Mouse (Mus musculus) midbrain, embryonic 14.5 days (tissue): ENCODE results near the gene Gm11213. TPM values are rescaled to one million over a fixed set of nuclear protein-coding genes. Genes with fewer than 3 reads are reported as not detected.

Source experiments
- ATAC-seq: fragments of 200-750 bp; cut with Nextera tagmentation; 2 replicates; pipeline ENCODE4 v1.8.0; 2017; ENCODE audit warnings: moderate number of reproducible peaks, moderate library complexity; ENCODE audit not compliant: low FRiP score, low TSS enrichment
- DNase-seq: peaks from one replicate; pipeline ENCODE4 v3.0.0-alpha.2; 2015
- H3K27ac ChIP-seq: fragments of 300-500 bp; sonication (generic); replicated peaks from 2 replicates; pipeline ENCODE4 v1.5.1; 2014; ENCODE audit warnings: mild to moderate bottlenecking, low read depth, low read length, moderate library complexity
- H3K27me3 ChIP-seq: fragments of 300-500 bp; sonication (generic); 2 replicates; pipeline ENCODE4 v1.6.1; 2014; ENCODE audit warnings: low read length, control low read depth, mixed read lengths; ENCODE audit not compliant: control insufficient read depth, insufficient read depth
- H3K36me3 ChIP-seq: fragments of 300-500 bp; sonication (generic); 2 replicates; pipeline ENCODE4 v1.6.1; 2014; ENCODE audit warnings: low read length, control low read depth; ENCODE audit not compliant: control insufficient read depth, insufficient read depth
- H3K4me1 ChIP-seq: fragments of 300-500 bp; sonication (generic); 2 replicates; pipeline ENCODE4 v1.6.1; 2014; ENCODE audit warnings: mild to moderate bottlenecking, antibody characterized with exemption, low read length, control low read depth; ENCODE audit not compliant: control insufficient read depth, insufficient read depth
- H3K4me2 ChIP-seq: fragments of 300-500 bp; sonication (generic); 2 replicates; pipeline ENCODE4 v1.6.1; 2014; ENCODE audit warnings: mild to moderate bottlenecking, low read length, moderate library complexity
- H3K4me3 ChIP-seq: fragments of 300-500 bp; sonication (generic); replicated peaks from 2 replicates; pipeline ENCODE4 v1.5.1; 2014; ENCODE audit warnings: low read depth, low read length
- H3K9ac ChIP-seq: fragments of 300-500 bp; sonication (generic); replicated peaks from 2 replicates; pipeline ENCODE4 v1.6.1; 2014; ENCODE audit warnings: mild to moderate bottlenecking, low read length, moderate library complexity
- H3K9me3 ChIP-seq: fragments of 300-500 bp; sonication (generic); 2 replicates; pipeline ENCODE4 v1.6.1; 2016; ENCODE audit warnings: low read length, control low read depth, mixed read lengths; ENCODE audit not compliant: control insufficient read depth
- WGBS: fragments of 180-500 bp; shearing (Covaris S2); extraction: QIAGEN DNeasy Blood & Tissue Kit; methylation state at CpG from one replicate; pipeline ENCODE4 v1.1.7; 2014; 5-methylcytosine and 5-hydroxymethylcytosine counted together
- polyA plus RNA-seq: library from polyadenylated mRNA; unstranded; fragments of >200 nt; fragmentation: Nextera tagmentation; extraction: Ambion mirVana; gene quantifications from 2 replicates; pipeline ENCODE4 v1.2.1, GENCODE M21; 2014

Gm11213 gene
- polyA plus RNA-seq, 1 experiment from 2014 or later: not detected

GRCm38 (mm10) chr4:63569322-63569721, 35.7 kb downstream of the Gm11213 start:
- no peak overlapping the region for H3K4me2 ChIP-seq
- no peaks in the 10 kb centered on the region for H3K27me3 ChIP-seq
- H3K9me3 ChIP-seq: no peaks in the 10 kb centered on the region
- H3K27ac ChIP-seq: no peak overlapping the region
- H3K36me3 ChIP-seq: no peaks in the 10 kb centered on the region
- 0 out of 2 replicates have a peak, but pooled peaks cover 4% of the 10 kb centered on the region for H3K4me1 ChIP-seq
- 84% methylated on average over 8 of the region's 8 CpGs for WGBS
- no peak overlapping the region for H3K4me3 ChIP-seq
- no peak overlapping the region for H3K9ac ChIP-seq
- ATAC-seq: no peak
- no peak for DNase-seq

GRCm38 (mm10) chr4:63567712-63568390, 37.2 kb downstream of the Gm11213 start:
- Histone ChIP-seq H3K4me2 (no peak overlapping the region), H3K4me3 (no peak overlapping the region), H3K9ac (no peak overlapping the region), H3K27ac (no peak overlapping the region), H3K36me3 (no peaks in the 10 kb centered on the region), H3K27me3 (no peaks in the 10 kb centered on the region), H3K4me1 (0 out of 2 replicates have a peak, but pooled peaks cover 4% of the 10 kb centered on the region), H3K9me3 (no peaks in the 10 kb centered on the region)
- no peak for ATAC-seq
- no peak for DNase-seq
- WGBS: 86% methylated on average over 10 of the region's 10 CpGs

DNA sequence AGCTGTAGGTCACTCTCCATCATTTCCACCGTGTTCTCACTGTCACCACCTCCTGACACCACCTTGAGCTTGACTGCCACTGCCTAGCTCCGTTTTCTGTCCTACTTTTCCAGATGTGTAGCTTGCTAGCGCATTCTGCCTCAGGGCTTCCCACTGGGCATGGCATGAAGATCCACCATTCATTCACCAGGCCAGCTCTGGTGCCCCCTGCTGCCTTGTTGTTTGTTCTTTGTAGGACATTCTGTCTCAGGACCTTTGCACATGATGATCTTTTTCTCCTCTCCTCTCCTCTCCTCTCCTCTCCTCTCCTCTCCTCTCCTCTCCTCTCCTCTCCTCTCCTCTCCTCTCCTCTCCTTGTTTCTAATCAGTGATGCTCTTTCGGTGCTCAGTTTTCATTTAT, 42.3 kb downstream of the Gm11213 start:
- Histone ChIP-seq H3K36me3 (no peaks in the 10 kb centered on the region), H3K4me3 (no peak overlapping the region), H3K27ac (no peak overlapping the region), H3K9me3 (no peaks in the 10 kb centered on the region), H3K4me1 (peaks cover 9% of the 10 kb centered on the region; the same call in 1 of the 2 replicates), H3K4me2 (no peak overlapping the region), H3K27me3 (no peaks in the 10 kb centered on the region), H3K9ac (no peak overlapping the region)
- ATAC-seq (no peak), DNase-seq (no peak)
- 88% methylated on average over 4 of the region's 4 CpGs for WGBS

- Histone ChIP-seq H3K9ac (no peak overlapping the region), H3K9me3 (no peaks in the 10 kb centered on the region), H3K36me3 (no peaks in the 10 kb centered on the region), H3K4me3 (no peak overlapping the region), H3K27ac (no peak overlapping the region), H3K4me2 (no peak overlapping the region), H3K4me1 (peaks cover 9% of the 10 kb centered on the region), H3K27me3 (no peaks in the 10 kb centered on the region)
- no peak for ATAC-seq
- DNase-seq: no peak
- 86% methylated on average over 7 of the region's 7 CpGs for WGBS
Measured at GRCm38 (mm10) chr4:63561861-63562675, 43.0 kb downstream of the Gm11213 start.

DNA sequence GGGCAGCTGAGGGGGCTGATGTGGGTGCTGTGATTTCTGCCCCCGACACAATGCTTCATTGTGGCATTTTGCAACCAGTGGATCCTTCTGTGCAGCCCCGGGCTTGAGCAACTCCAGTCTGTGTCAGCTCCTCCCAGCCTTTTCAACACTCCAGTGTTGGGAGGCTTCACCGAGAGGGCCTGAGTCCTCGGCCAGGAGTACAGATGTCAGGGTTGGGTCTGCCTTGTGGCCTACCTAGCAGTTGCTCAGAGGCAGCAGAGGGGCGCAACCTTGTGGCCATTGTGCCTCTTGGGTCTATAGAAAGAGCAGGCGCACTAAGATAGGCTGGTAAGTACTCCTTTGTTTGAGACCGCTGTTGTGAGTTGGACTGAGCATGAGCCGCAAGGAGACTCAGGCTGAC, 45.0 kb downstream of the Gm11213 start:
- Histone ChIP-seq H3K27ac (no peak overlapping the region), H3K4me3 (no peak overlapping the region), H3K9me3 (no peaks in the 10 kb centered on the region), H3K27me3 (no peaks in the 10 kb centered on the region), H3K9ac (no peak overlapping the region), H3K4me2 (no peak overlapping the region), H3K36me3 (0 out of 2 replicates have a peak, but pooled peaks cover 6% of the 10 kb centered on the region), H3K4me1 (peaks cover 9% of the 10 kb centered on the region)
- ATAC-seq (no peak), DNase-seq (no peak)
- whole genome bisulfite sequencing: 49% methylated on average over 8 of the region's 8 CpGs

DNA sequence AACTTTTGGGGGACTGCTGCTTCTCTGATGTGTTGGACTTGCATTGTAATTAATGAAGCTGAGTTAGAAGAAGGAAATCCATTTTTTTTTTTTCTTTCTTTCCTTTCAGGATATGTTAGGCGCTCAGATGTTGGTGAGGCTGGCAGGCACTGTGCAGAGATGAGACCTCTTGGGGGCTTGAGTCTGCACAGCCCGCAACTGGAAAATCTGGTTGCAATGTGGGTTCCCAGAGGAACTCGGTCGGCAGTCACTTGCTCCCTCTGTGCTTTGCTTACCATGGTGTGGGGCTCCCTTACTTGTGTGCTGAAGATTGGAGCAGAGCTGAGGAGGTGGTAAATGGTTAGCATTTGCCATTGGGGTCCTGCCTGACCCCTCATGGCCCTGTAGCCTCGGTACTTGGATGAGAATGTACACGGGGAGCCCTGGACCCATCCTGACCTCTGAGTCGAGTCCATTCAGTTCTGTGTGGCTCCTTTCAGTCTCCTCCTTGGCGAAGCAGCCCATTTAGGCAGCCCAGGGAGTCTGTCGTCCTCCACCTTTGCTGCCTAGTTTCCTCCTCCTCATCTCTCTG, 45.8 kb downstream of the Gm11213 start:
- no peak for DNase-seq
- ATAC-seq: no peak

GRCm38 (mm10) chr4:63558407-63559081, 46.5 kb downstream of the Gm11213 start, which contains the start of gene Tmem268:
Gene Tmem268 (plus strand): TSS chr4:63558781.
- peak; percentile 84 for DNase-seq
- peak within 1 kb of the TSS; percentile 76 for H3K9ac ChIP-seq
- ATAC-seq: peak; percentile 78
- peak within 1 kb of the TSS; percentile 65 for H3K4me3 ChIP-seq
- under 1% methylated on average over 81 of the region's 81 CpGs for WGBS
- H3K4me2 ChIP-seq: peak within 1 kb of the TSS; percentile 93
- H3K36me3 ChIP-seq: 0 out of 2 replicates have a peak, but pooled peaks cover 8% of the 10 kb centered on the region
- H3K4me1 ChIP-seq: peaks cover 12% of the 10 kb centered on the region
- no peaks in the 10 kb centered on the region for H3K9me3 ChIP-seq
- H3K27ac ChIP-seq: 0 out of 2 replicates have a peak within 1 kb of the TSS, but pooled peaks have one; percentile 13
- H3K27me3 ChIP-seq: no peaks in the 10 kb centered on the region

More for the DNA sequence above, 45.8 kb downstream of the Gm11213 start:
- peaks cover 9% of the 10 kb centered on the region for H3K4me1 ChIP-seq
- H3K9ac ChIP-seq: peak overlapping the region; percentile 76; the same call in 1 of the 2 replicates
- 38% methylated on average over 9 of the region's 9 CpGs for WGBS
- H3K4me2 ChIP-seq: peak overlapping the region; percentile 93
- no peaks in the 10 kb centered on the region for H3K27me3 ChIP-seq
- no peaks in the 10 kb centered on the region for H3K9me3 ChIP-seq
- peak overlapping the region; percentile 65 for H3K4me3 ChIP-seq
- 0 out of 2 replicates have a peak, but pooled peaks cover 8% of the 10 kb centered on the region for H3K36me3 ChIP-seq
- H3K27ac ChIP-seq: 0 out of 2 replicates have a peak overlapping the region, but pooled peaks have one; percentile 13
